Mouse (Mus musculus) midbrain, embryonic 14.5 days (tissue): ENCODE measurements around the gene Nlrc5. TPM values are rescaled to one million over a fixed set of nuclear protein-coding genes. Genes with fewer than 3 reads are reported as not detected.

ENCODE experiments used
- ATAC-seq: fragments of 200-750 bp; cut with Nextera tagmentation; 2 replicates; pipeline ENCODE4 v1.8.0; 2017; ENCODE audit warnings: moderate number of reproducible peaks, moderate library complexity; ENCODE audit not compliant: low FRiP score, low TSS enrichment
- DNase-seq: peaks from one replicate; pipeline ENCODE4 v3.0.0-alpha.2; 2015
- H3K27ac ChIP-seq: fragments of 300-500 bp; sonication (generic); replicated peaks from 2 replicates; pipeline ENCODE4 v1.5.1; 2014; ENCODE audit warnings: mild to moderate bottlenecking, low read depth, low read length, moderate library complexity
- H3K27me3 ChIP-seq: fragments of 300-500 bp; sonication (generic); 2 replicates; pipeline ENCODE4 v1.6.1; 2014; ENCODE audit warnings: low read length, control low read depth, mixed read lengths; ENCODE audit not compliant: control insufficient read depth, insufficient read depth
- H3K36me3 ChIP-seq: fragments of 300-500 bp; sonication (generic); 2 replicates; pipeline ENCODE4 v1.6.1; 2014; ENCODE audit warnings: low read length, control low read depth; ENCODE audit not compliant: control insufficient read depth, insufficient read depth
- H3K4me1 ChIP-seq: fragments of 300-500 bp; sonication (generic); 2 replicates; pipeline ENCODE4 v1.6.1; 2014; ENCODE audit warnings: mild to moderate bottlenecking, antibody characterized with exemption, low read length, control low read depth; ENCODE audit not compliant: control insufficient read depth, insufficient read depth
- H3K4me2 ChIP-seq: fragments of 300-500 bp; sonication (generic); 2 replicates; pipeline ENCODE4 v1.6.1; 2014; ENCODE audit warnings: mild to moderate bottlenecking, low read length, moderate library complexity
- H3K4me3 ChIP-seq: fragments of 300-500 bp; sonication (generic); replicated peaks from 2 replicates; pipeline ENCODE4 v1.5.1; 2014; ENCODE audit warnings: low read depth, low read length
- H3K9ac ChIP-seq: fragments of 300-500 bp; sonication (generic); replicated peaks from 2 replicates; pipeline ENCODE4 v1.6.1; 2014; ENCODE audit warnings: mild to moderate bottlenecking, low read length, moderate library complexity
- H3K9me3 ChIP-seq: fragments of 300-500 bp; sonication (generic); 2 replicates; pipeline ENCODE4 v1.6.1; 2016; ENCODE audit warnings: low read length, control low read depth, mixed read lengths; ENCODE audit not compliant: control insufficient read depth
- WGBS: fragments of 180-500 bp; shearing (Covaris S2); extraction: QIAGEN DNeasy Blood & Tissue Kit; methylation state at CpG from one replicate; pipeline ENCODE4 v1.1.7; 2014; 5-methylcytosine and 5-hydroxymethylcytosine counted together
- polyA plus RNA-seq: library from polyadenylated mRNA; unstranded; fragments of >200 nt; fragmentation: Nextera tagmentation; extraction: Ambion mirVana; gene quantifications from 2 replicates; pipeline ENCODE4 v1.2.1, GENCODE M21; 2014

Gene Nlrc5
- polyA plus RNA-seq, 1 experiment from 2014 or later, result 1.2 TPM

GRCm38 (mm10) chr8:94469656-94470055, 35.5 kb downstream of the Nlrc5 start:
- 82% methylated on average over 5 of the region's 5 CpGs for WGBS
- H3K4me3 ChIP-seq, result no peak overlapping the region

GRCm38 (mm10) chr8:94470794-94471193, 36.6 kb downstream of the Nlrc5 start:
- 81% methylated on average over 2 of the region's 2 CpGs for WGBS
- no peaks in the 10 kb centered on the region for H3K36me3 ChIP-seq
- H3K27me3 ChIP-seq, result no peaks in the 10 kb centered on the region
- H3K27ac ChIP-seq, result no peak overlapping the region
- no peaks in the 10 kb centered on the region for H3K9me3 ChIP-seq
- no peaks in the 10 kb centered on the region for H3K4me1 ChIP-seq
- DNase-seq (no peak), ATAC-seq (no peak)
- no peak overlapping the region for H3K4me3 ChIP-seq
- H3K4me2 ChIP-seq, result no peak overlapping the region
- H3K9ac ChIP-seq, result no peak overlapping the region

More at GRCm38 (mm10) chr8:94469656-94470055, 35.5 kb downstream of the Nlrc5 start:
- no peaks in the 10 kb centered on the region for H3K9me3 ChIP-seq
- DNase-seq (no peak), ATAC-seq (no peak)
- H3K27ac ChIP-seq, result no peak overlapping the region
- no peaks in the 10 kb centered on the region for H3K36me3 ChIP-seq
- H3K9ac ChIP-seq, result no peak overlapping the region
- H3K4me1 ChIP-seq, result no peaks in the 10 kb centered on the region
- H3K4me2 ChIP-seq, result no peak overlapping the region
- H3K27me3 ChIP-seq, result no peaks in the 10 kb centered on the region

GRCm38 (mm10) chr8:94471281-94471680, 37.1 kb downstream of the Nlrc5 start:
- no peak overlapping the region for H3K9ac ChIP-seq
- no peaks in the 10 kb centered on the region for H3K36me3 ChIP-seq
- H3K9me3 ChIP-seq, result no peaks in the 10 kb centered on the region
- H3K27ac ChIP-seq, result no peak overlapping the region
- H3K4me2 ChIP-seq, result no peak overlapping the region
- 85% methylated on average over 1 of the region's 1 CpGs for WGBS
- ATAC-seq (no peak), DNase-seq (no peak)
- H3K4me1 ChIP-seq, result no peaks in the 10 kb centered on the region
- H3K27me3 ChIP-seq, result no peaks in the 10 kb centered on the region
- H3K4me3 ChIP-seq, result no peak overlapping the region

- Histone ChIP-seq H3K27ac (no peak overlapping the region), H3K9me3 (no peaks in the 10 kb centered on the region), H3K9ac (no peak overlapping the region), H3K4me1 (no peaks in the 10 kb centered on the region), H3K4me3 (no peak overlapping the region), H3K4me2 (no peak overlapping the region), H3K36me3 (no peaks in the 10 kb centered on the region), H3K27me3 (no peaks in the 10 kb centered on the region)
- WGBS, result 83% methylated on average over 8 of the region's 8 CpGs
- DNase-seq, result no peak
- no peak for ATAC-seq
Observed at GRCm38 (mm10) chr8:94472741-94473140, 38.6 kb downstream of the Nlrc5 start.

- no peak for ATAC-seq
- Histone ChIP-seq H3K36me3 (no peaks in the 10 kb centered on the region), H3K4me1 (no peaks in the 10 kb centered on the region), H3K9ac (no peak overlapping the region), H3K4me3 (no peak overlapping the region), H3K27ac (no peak overlapping the region), H3K9me3 (no peaks in the 10 kb centered on the region), H3K4me2 (no peak overlapping the region), H3K27me3 (no peaks in the 10 kb centered on the region)
- no peak for DNase-seq
- 80% methylated on average over 21 of the region's 21 CpGs for WGBS
Observed at GRCm38 (mm10) chr8:94473431-94473830, 39.3 kb downstream of the Nlrc5 start.

GRCm38 (mm10) chr8:94475786-94476185, 41.6 kb downstream of the Nlrc5 start:
- H3K9me3 ChIP-seq, result no peaks in the 10 kb centered on the region
- H3K4me2 ChIP-seq, result no peak overlapping the region
- no peak for ATAC-seq
- H3K27ac ChIP-seq, result no peak overlapping the region
- DNase-seq, result no peak
- no peaks in the 10 kb centered on the region for H3K4me1 ChIP-seq
- H3K27me3 ChIP-seq, result no peaks in the 10 kb centered on the region
- WGBS, result 84% methylated on average over 8 of the region's 8 CpGs
- H3K4me3 ChIP-seq, result no peak overlapping the region
- H3K9ac ChIP-seq, result no peak overlapping the region
- H3K36me3 ChIP-seq, result no peaks in the 10 kb centered on the region

GRCm38 (mm10) chr8:94476846-94477245, 42.7 kb downstream of the Nlrc5 start:
- H3K27me3 ChIP-seq, result no peaks in the 10 kb centered on the region
- WGBS, result 84% methylated on average over 7 of the region's 7 CpGs
- H3K9ac ChIP-seq, result no peak overlapping the region
- no peak overlapping the region for H3K4me2 ChIP-seq
- no peaks in the 10 kb centered on the region for H3K36me3 ChIP-seq
- no peak overlapping the region for H3K27ac ChIP-seq
- DNase-seq (no peak), ATAC-seq (no peak)
- H3K4me1 ChIP-seq, result no peaks in the 10 kb centered on the region
- no peak overlapping the region for H3K4me3 ChIP-seq
- H3K9me3 ChIP-seq, result no peaks in the 10 kb centered on the region

GRCm38 (mm10) chr8:94482051-94482450, 47.9 kb downstream of the Nlrc5 start:
- no peak for DNase-seq
- ATAC-seq, result no peak
- Histone ChIP-seq H3K27me3 (no peaks in the 10 kb centered on the region), H3K4me2 (no peak overlapping the region), H3K9me3 (no peaks in the 10 kb centered on the region), H3K9ac (no peak overlapping the region), H3K27ac (no peak overlapping the region), H3K4me1 (no peaks in the 10 kb centered on the region), H3K36me3 (no peaks in the 10 kb centered on the region), H3K4me3 (no peak overlapping the region)
- 13% methylated on average over 6 of the region's 6 CpGs for WGBS

- H3K4me2 ChIP-seq, result no peak overlapping the region
- no peak overlapping the region for H3K9ac ChIP-seq
- whole genome bisulfite sequencing, result 84% methylated on average over 3 of the region's 3 CpGs
- H3K36me3 ChIP-seq, result no peaks in the 10 kb centered on the region
- H3K27me3 ChIP-seq, result no peaks in the 10 kb centered on the region
- no peaks in the 10 kb centered on the region for H3K4me1 ChIP-seq
- ATAC-seq (no peak), DNase-seq (no peak)
- H3K9me3 ChIP-seq, result no peaks in the 10 kb centered on the region
- H3K4me3 ChIP-seq, result no peak overlapping the region
- no peak overlapping the region for H3K27ac ChIP-seq
Observed at GRCm38 (mm10) chr8:94485288-94485687, 51.1 kb downstream of the Nlrc5 start.
